Mouse (Mus musculus): ENCODE measurements at regions not wholly inside any gene's neighbourhood (a gene's known extent, or its start where the extent isn't known, plus 50 kb on each side); places are given as distances from the start of the nearest gene placed in this dataset.

DNA sequence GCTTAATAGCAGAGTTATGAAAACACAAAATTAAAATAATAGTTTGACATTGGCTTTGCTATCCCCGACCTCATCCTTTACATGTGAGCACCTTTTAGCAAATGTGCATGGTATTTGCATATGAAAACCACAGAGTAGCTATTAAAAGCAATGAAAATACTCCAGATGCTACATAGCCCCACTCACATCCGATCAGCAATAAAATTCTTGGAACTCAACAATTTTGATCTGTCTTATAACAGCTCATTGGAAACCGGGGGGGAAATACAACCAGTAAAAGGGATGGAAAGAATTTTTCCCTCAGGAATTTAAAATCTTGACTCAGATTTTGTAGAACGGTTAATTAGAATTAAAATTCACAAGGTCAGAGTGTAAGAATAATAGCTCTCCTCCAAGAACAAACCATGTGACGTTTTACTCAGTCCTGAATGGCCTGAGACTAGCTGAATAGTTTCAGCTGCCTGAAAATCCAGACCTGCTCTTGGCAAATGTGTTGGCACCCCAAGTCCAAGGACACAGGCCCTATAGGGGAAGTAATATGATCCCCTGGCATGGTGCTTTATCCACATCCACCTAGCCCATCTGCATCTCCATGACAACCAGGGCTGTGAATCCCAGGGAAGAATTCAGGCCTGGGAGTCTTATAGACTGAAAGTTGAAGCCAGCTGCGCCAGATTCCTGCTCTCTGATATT is 370.9 kb downstream of the Tns3 start:
- peaks cover 2% of the 10 kb centered on the region for H3K4me1 ChIP-seq (ENCODE audit: control insufficient read depth, insufficient read depth, low read length)
- H3K9ac ChIP-seq (ENCODE audit: low read depth, poor library complexity, severe bottlenecking): no peak overlapping the region
- TF ChIP-seq CTCF (IDR thresholded peaks at IDR 0.05; ENCODE audit: low read depth, low read length) (no peak), POLR2A (IDR thresholded peaks at IDR 0.05; ENCODE audit: insufficient read depth, low read length) (no peak), EP300 (IDR thresholded peaks at IDR 0.05; ENCODE audit: insufficient read depth, low read depth, low read length) (no peak)
- H3K27me3 ChIP-seq (ENCODE audit: control insufficient read depth, insufficient read depth, low read length, poor library complexity, severe bottlenecking): peaks cover 2% of the 10 kb centered on the region; the same call in 1 of the 2 replicates
- H3K27ac ChIP-seq (ENCODE audit: insufficient read depth, low read length): no peak overlapping the region
- no peak overlapping the region for H3K4me3 ChIP-seq (ENCODE audit: low read depth, low read length)
- H3K36me3 ChIP-seq (ENCODE audit: control insufficient read depth, insufficient read depth, low read length, poor library complexity, severe bottlenecking): no peaks in the 10 kb centered on the region
- H3K9me3 ChIP-seq (replicated peaks; ENCODE audit: control insufficient read depth, insufficient read depth, low read length, poor library complexity, severe bottlenecking): no peaks in the 10 kb centered on the region

DNA sequence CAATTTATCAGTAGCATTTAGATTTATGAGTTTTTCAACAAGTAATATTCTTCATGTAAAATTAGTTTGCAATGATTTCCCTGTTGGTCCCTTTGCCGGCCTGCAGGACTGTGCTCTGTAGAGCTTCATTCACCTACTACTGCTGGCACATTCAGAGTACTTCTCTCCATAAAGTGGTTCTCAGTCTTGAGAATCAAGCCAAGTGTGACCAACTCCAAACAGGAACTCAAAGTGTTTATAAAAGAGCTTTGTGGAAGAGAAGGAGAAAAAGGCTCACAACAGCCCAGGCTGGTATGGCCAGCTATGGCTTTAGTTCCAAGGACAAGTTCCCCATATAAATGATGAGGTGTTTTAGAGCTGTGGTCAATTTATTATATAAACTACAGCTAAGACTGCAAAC is 379.1 kb downstream of the Tns3 start:
- Histone ChIP-seq H3K9me3 (replicated peaks; ENCODE audit: control insufficient read depth, insufficient read depth, low read length, poor library complexity, severe bottlenecking) (no peaks in the 10 kb centered on the region), H3K4me1 (ENCODE audit: control insufficient read depth, insufficient read depth, low read length) (no peaks in the 10 kb centered on the region), H3K9ac (ENCODE audit: low read depth, poor library complexity, severe bottlenecking) (no peak overlapping the region), H3K27ac (ENCODE audit: insufficient read depth, low read length) (no peak overlapping the region), H3K36me3 (ENCODE audit: control insufficient read depth, insufficient read depth, low read length, poor library complexity, severe bottlenecking) (no peaks in the 10 kb centered on the region), H3K4me3 (ENCODE audit: low read depth, low read length) (no peak overlapping the region), H3K27me3 (ENCODE audit: control insufficient read depth, insufficient read depth, low read length, poor library complexity, severe bottlenecking) (peaks cover under 1% of the 10 kb centered on the region; the same call in 1 of the 2 replicates)
- TF ChIP-seq POLR2A (IDR thresholded peaks at IDR 0.05; ENCODE audit: insufficient read depth, low read length) (no peak), CTCF (IDR thresholded peaks at IDR 0.05; ENCODE audit: low read depth, low read length) (no peak), EP300 (IDR thresholded peaks at IDR 0.05; ENCODE audit: insufficient read depth, low read depth, low read length) (no peak)

DNA sequence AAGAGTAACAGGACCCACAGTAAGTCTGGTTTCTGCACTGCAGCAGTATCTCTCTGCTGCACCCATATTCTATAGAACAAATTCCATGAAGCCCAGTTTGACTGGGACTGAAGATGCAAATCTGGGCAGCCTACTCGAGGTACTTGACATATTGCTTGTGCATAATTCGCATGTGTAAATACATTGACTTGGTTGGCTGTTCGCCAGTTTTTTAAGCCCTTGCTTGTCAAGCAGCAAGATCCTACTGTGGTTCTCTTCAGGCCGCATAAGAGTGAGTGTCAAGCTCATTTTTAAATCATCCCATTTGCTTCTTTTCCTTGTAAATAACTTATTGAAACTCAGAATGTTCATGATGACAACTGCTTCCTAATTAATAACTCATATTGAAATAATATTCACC is 389.1 kb downstream of the Tns3 start:
- no peak for TF ChIP-seq EP300 (IDR thresholded peaks at IDR 0.05; ENCODE audit: insufficient read depth, low read depth, low read length)
- Histone ChIP-seq H3K4me1 (ENCODE audit: control insufficient read depth, insufficient read depth, low read length) (no peaks in the 10 kb centered on the region), H3K9me3 (replicated peaks; ENCODE audit: control insufficient read depth, insufficient read depth, low read length, poor library complexity, severe bottlenecking) (peaks cover 15% of the 10 kb centered on the region), H3K36me3 (ENCODE audit: control insufficient read depth, insufficient read depth, low read length, poor library complexity, severe bottlenecking) (no peaks in the 10 kb centered on the region), H3K4me3 (ENCODE audit: low read depth, low read length) (no peak overlapping the region), H3K27ac (ENCODE audit: insufficient read depth, low read length) (no peak overlapping the region), H3K9ac (ENCODE audit: low read depth, poor library complexity, severe bottlenecking) (no peak overlapping the region), H3K27me3 (ENCODE audit: control insufficient read depth, insufficient read depth, low read length, poor library complexity, severe bottlenecking) (no peaks in the 10 kb centered on the region)

DNA sequence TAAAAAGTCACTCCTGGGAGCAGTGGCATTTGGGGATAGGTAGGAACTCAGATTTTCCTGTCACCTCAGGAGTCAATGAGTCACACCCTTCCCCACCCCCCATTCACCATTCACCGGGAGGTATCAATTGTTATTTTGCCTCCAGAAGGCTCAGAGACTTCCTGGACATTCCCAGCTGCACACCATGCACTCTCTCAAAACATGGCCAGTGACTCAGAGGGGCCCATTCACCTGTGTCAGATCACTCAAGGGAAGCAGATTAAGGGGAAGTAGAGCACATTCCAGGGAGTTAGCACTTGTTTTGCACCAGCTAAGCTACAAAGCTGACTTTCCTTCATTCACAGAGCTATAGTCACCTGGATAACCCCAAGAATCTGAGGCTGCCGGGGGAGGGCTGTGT is 395.2 kb downstream of the Tns3 start:
- H3K4me1 ChIP-seq (ENCODE audit: control insufficient read depth, insufficient read depth, low read length): no peaks in the 10 kb centered on the region
- no peak for TF ChIP-seq POLR2A (IDR thresholded peaks at IDR 0.05; ENCODE audit: insufficient read depth, low read length)
- TF ChIP-seq CTCF (IDR thresholded peaks at IDR 0.05; ENCODE audit: low read depth, low read length): no peak
- TF ChIP-seq EP300 (IDR thresholded peaks at IDR 0.05; ENCODE audit: insufficient read depth, low read depth, low read length): no peak
- peaks cover 2% of the 10 kb centered on the region for H3K9me3 ChIP-seq (replicated peaks; ENCODE audit: control insufficient read depth, insufficient read depth, low read length, poor library complexity, severe bottlenecking)

DNA sequence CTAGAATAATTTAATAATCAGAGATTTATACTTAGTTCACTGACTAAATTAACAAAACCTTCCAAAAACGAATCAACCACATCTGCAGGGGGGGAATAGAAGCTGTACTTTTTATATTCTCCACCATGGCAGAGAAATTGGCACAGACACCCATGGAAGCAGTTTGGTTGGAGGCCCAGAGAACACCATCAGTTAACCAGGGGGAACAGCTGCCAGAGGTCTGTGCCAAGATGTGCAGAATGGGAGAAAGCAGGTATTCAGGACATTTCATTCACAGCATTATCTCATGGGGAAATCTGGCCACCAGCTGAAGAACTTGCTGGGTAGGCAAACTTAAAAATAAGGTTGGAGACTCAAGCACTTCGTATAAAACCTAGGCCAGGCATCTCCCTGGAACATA is 410.3 kb downstream of the Tns3 start:
- no peak overlapping the region for H3K27ac ChIP-seq (ENCODE audit: insufficient read depth, low read length)
- no peaks in the 10 kb centered on the region for H3K36me3 ChIP-seq (ENCODE audit: control insufficient read depth, insufficient read depth, low read length, poor library complexity, severe bottlenecking)
- TF ChIP-seq CTCF (IDR thresholded peaks at IDR 0.05; ENCODE audit: low read depth, low read length): no peak
- TF ChIP-seq EP300 (IDR thresholded peaks at IDR 0.05; ENCODE audit: insufficient read depth, low read depth, low read length): no peak
- no peak overlapping the region for H3K9ac ChIP-seq (ENCODE audit: low read depth, poor library complexity, severe bottlenecking)
- no peak overlapping the region for H3K4me3 ChIP-seq (ENCODE audit: low read depth, low read length)
- H3K4me1 ChIP-seq (ENCODE audit: control insufficient read depth, insufficient read depth, low read length): no peaks in the 10 kb centered on the region
- H3K27me3 ChIP-seq (ENCODE audit: control insufficient read depth, insufficient read depth, low read length, poor library complexity, severe bottlenecking): no peaks in the 10 kb centered on the region
- no peaks in the 10 kb centered on the region for H3K9me3 ChIP-seq (replicated peaks; ENCODE audit: control insufficient read depth, insufficient read depth, low read length, poor library complexity, severe bottlenecking)

More for the DNA sequence above, 395.2 kb downstream of the Tns3 start:
- Histone ChIP-seq H3K9ac (ENCODE audit: low read depth, poor library complexity, severe bottlenecking) (no peak overlapping the region), H3K27ac (ENCODE audit: insufficient read depth, low read length) (0 out of 2 replicates have a peak overlapping the region, but pooled peaks have one; percentile 44), H3K27me3 (ENCODE audit: control insufficient read depth, insufficient read depth, low read length, poor library complexity, severe bottlenecking) (no peaks in the 10 kb centered on the region), H3K4me3 (ENCODE audit: low read depth, low read length) (no peak overlapping the region), H3K36me3 (ENCODE audit: control insufficient read depth, insufficient read depth, low read length, poor library complexity, severe bottlenecking) (no peaks in the 10 kb centered on the region)

DNA sequence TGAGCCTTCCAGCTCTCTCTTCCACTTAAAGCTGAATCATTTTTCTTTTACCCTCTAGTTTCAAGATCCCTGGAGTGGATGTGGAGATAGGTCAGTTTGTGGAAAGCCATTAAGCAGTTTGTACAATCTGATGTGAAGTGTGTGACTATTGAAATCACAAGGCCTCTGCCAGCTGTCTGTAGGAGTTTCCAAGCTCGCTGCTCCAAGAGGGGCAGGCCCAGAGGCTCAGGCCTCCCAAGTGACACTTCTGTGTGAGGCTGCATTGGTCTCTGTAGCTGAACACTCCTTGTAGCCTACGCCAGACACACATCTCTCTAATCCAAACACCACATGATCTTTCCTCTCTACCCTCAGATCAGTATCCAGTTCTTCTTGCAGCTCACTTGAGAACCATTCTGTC is 413.0 kb downstream of the Tns3 start:
- H3K4me3 ChIP-seq (ENCODE audit: low read depth, low read length): no peak overlapping the region
- no peak overlapping the region for H3K27ac ChIP-seq (ENCODE audit: insufficient read depth, low read length)
- H3K27me3 ChIP-seq (ENCODE audit: control insufficient read depth, insufficient read depth, low read length, poor library complexity, severe bottlenecking): no peaks in the 10 kb centered on the region
- no peaks in the 10 kb centered on the region for H3K4me1 ChIP-seq (ENCODE audit: control insufficient read depth, insufficient read depth, low read length)
- no peaks in the 10 kb centered on the region for H3K9me3 ChIP-seq (replicated peaks; ENCODE audit: control insufficient read depth, insufficient read depth, low read length, poor library complexity, severe bottlenecking)
- H3K36me3 ChIP-seq (ENCODE audit: control insufficient read depth, insufficient read depth, low read length, poor library complexity, severe bottlenecking): no peaks in the 10 kb centered on the region
- no peak for TF ChIP-seq POLR2A (IDR thresholded peaks at IDR 0.05; ENCODE audit: insufficient read depth, low read length)
- no peak for TF ChIP-seq CTCF (IDR thresholded peaks at IDR 0.05; ENCODE audit: low read depth, low read length)
- H3K9ac ChIP-seq (ENCODE audit: low read depth, poor library complexity, severe bottlenecking): no peak overlapping the region
